Mouse (Mus musculus) liver, postnatal 0 days (tissue): ENCODE measurements around the gene Cers3.

Experiments
- CTCF ChIP-seq: sonication (generic); IDR thresholded peaks from 2 replicates; pipeline ENCODE4 v1.5.1; 2016; ENCODE audit warnings: antibody characterized with exemption, low read depth
- EP300 ChIP-seq: IDR thresholded peaks from 2 replicates; pipeline ENCODE4 v1.6.1; 2016; ENCODE audit warnings: antibody characterized with exemption, low read depth, mild to moderate bottlenecking

DNA sequence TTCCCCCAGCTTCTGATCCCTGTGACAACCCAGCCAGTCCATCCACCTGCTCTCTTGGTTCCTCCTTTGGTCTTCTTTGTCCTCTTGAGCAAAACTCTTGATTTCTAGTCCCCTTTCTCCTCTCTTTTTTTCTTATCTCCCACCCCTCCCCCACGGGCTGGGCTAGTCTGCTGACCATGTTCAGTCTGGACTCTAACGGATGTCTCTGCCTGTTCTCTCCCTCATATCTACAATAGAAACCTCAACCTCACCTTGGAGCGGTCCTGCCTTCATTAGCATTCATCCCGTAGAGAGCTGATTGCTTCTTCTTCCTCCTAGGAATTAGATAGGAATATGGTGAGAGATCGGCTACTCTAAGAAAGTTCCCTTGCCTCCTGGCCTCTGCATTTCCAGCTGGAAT lies 87.5 kb downstream of the Cers3 start:
- TF ChIP-seq CTCF: no peak
- no peak for TF ChIP-seq EP300
